Mouse (Mus musculus) urinary bladder, postnatal 10 days (tissue): ENCODE data around the gene Camk1.

Experiments
- DNase-seq: peaks from one replicate; pipeline ENCODE4 v3.0.0; 2022; ENCODE audit warnings: low spot score

Camk1 gene

GRCm38 (mm10) chr6:113306322-113306985 lies 37.3 kb downstream of the Camk1 start:
- DNase-seq: peak; percentile 99

- DNase-seq: no peak
Observed at GRCm38 (mm10) chr6:113302258-113302657, 41.5 kb downstream of the Camk1 start.

- no peak for DNase-seq
Observed at GRCm38 (mm10) chr6:113301350-113301749, 42.4 kb downstream of the Camk1 start.

GRCm38 (mm10) chr6:113296639-113297038 lies 47.1 kb downstream of the Camk1 start:
- DNase-seq: no peak

GRCm38 (mm10) chr6:113296046-113296445 lies 47.7 kb downstream of the Camk1 start:
- DNase-seq: no peak

- DNase-seq: no peak
Observed at GRCm38 (mm10) chr6:113292938-113293337, 50.8 kb downstream of the Camk1 start.

- DNase-seq: no peak
Observed at GRCm38 (mm10) chr6:113290346-113290745, 53.4 kb downstream of the Camk1 start.

GRCm38 (mm10) chr6:113289346-113289745 lies 54.4 kb downstream of the Camk1 start:
- no peak for DNase-seq

GRCm38 (mm10) chr6:113287236-113287635 lies 56.5 kb downstream of the Camk1 start:
- DNase-seq: no peak

- no peak for DNase-seq
Observed at GRCm38 (mm10) chr6:113286316-113286715, 57.5 kb downstream of the Camk1 start.

GRCm38 (mm10) chr6:113284931-113285330 lies 58.9 kb downstream of the Camk1 start:
- no peak for DNase-seq
